Mouse (Mus musculus): Measurements from ENCODE around the gene Ccdc130. TPM values are rescaled to one million over a fixed set of nuclear protein-coding genes. Genes with fewer than 3 reads are reported as not detected.

Ccdc130 gene
- total RNA-seq, 1 experiment from 2014 or later = 22.5 TPM

DNA sequence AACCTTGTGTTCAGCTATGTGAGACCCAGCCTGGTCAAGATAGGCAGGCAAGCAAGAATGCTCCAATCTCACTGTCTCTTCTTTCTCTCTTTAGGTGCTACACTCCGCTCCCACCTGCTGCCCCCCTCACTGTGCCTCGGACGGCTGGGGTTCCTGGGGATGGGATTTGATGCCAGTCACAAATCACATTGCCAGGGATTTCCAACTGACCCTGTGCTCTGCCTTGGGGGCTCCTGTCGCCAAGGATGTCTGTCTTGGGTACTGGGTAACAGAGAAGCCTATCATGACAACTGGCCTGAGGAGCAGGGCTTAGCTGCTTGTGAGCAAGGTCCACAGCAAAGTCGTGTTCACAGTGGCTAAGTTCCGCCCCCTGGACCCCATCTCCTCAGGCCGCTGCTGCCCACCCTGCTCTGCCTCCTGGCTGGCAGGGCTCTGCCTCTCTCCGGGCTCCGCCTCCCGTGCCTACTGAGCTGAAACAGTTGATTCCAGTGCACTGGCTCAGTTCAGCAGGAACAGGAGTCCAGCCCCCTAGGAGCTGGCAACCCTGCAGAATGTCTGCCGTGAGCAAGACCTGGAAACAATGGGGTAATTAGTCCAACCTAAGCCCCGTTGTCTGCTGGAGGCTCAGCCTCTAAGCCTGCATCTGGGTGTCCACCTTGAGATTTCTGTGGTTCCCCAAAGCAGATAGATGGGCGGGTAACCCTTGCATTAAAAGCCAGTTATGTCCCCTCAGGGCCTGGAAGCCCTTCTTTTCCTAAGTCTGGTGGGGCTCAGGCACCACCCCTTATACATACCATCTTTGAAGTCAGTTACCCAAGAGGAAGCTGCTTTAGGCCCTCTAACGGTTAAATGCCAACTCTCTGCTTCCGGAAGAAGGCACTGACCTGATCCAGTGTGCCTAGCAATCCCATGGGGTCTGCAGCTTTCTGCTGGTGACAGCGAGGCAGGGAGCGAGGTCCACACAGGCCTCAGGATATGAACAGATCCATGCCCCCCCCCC, 61.5 kb downstream of the Ccdc130 start:
- ATAC-seq (ENCODE audit: extremely low read depth, insufficient number of reproducible peaks, low FRiP score, poor library complexity, severe bottlenecking) = no peak

DNA sequence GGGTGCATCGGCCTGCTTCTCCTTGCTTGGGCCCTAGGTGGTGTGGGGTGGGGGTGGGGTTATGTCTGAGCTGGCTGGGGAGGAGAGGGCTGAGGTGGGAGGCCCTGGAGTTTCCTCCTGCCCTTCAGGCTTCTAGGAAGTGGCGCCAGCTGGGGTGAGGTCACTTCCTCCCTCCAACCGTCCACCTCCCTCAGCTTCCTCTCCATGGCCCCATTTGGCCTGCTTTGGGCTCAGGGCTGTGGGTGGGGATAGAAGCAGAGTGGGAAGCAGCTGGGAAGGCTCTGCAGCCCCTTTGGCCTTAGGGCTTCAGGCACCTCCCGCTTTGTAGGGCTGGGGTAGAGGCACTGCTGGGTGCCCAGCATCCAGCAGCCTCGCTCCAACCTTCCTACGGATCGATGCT, 62.4 kb downstream of the Ccdc130 start:
- ATAC-seq (ENCODE audit: extremely low read depth, insufficient number of reproducible peaks, low FRiP score, poor library complexity, severe bottlenecking) = peak; percentile 39

Other genes with a start within 250 kb of the Ccdc130 start
- 0.25 and 0.35 TPM in 2 replicates for gene Palm3, start 248.9 kb downstream of the Ccdc130 start, total RNA-seq (2017)
- gene Il27ra, start 227.8 kb downstream of the Ccdc130 start, total RNA-seq (2017) = 47.3 and 47.8 TPM in 2 replicates
- not detected in 2 replicates for gene Rln3, start 225.4 kb downstream of the Ccdc130 start, total RNA-seq (2017)
- gene Gm10643, start 205.2 kb downstream of the Ccdc130 start, total RNA-seq (2017) = 12.3 and 12.5 TPM in 2 replicates
- gene Rfx1, start 203.5 kb downstream of the Ccdc130 start, total RNA-seq (2017) = 35.2 and 37.9 TPM in 2 replicates
- 18.7 and 20.5 TPM in 2 replicates for gene Dcaf15, start 165.6 kb downstream of the Ccdc130 start, total RNA-seq (2017)
- 0.61 and 1.3 TPM in 2 replicates for gene Podnl1, start 144.4 kb downstream of the Ccdc130 start, total RNA-seq (2017)
- 15.7 and 17.7 TPM in 2 replicates for gene Cc2d1a, start 122.4 kb downstream of the Ccdc130 start, total RNA-seq (2017)
- gene 4930432K21Rik, start 122.4 kb downstream of the Ccdc130 start, total RNA-seq (2017) = 0.93 and 2.7 TPM in 2 replicates
- not detected in 2 replicates for gene Nanos3, start 85.2 kb downstream of the Ccdc130 start, total RNA-seq (2017)
- 23.6 and 28.4 TPM in 2 replicates for gene Zswim4, start 33.3 kb downstream of the Ccdc130 start, total RNA-seq (2017)
- gene D8Ertd738e, start 20.7 kb downstream of the Ccdc130 start, total RNA-seq (2017) = 130 and 147 TPM in 2 replicates
- 11.9 and 19.9 TPM in 2 replicates for gene Mri1, start 13.1 kb downstream of the Ccdc130 start, total RNA-seq (2017)
- gene Cacna1a, start 118.1 kb upstream of the Ccdc130 start, total RNA-seq (2017) = 1.6 and 2.0 TPM in 2 replicates